Mouse (Mus musculus) lung, embryonic 16.5 days (tissue): Measurements from ENCODE around the gene Krt25. TPM values are rescaled to one million over a fixed set of nuclear protein-coding genes. Genes with fewer than 3 reads are reported as not detected.

Source experiments
- polyA plus RNA-seq: library from polyadenylated mRNA; unstranded; fragments of >200 nt; fragmentation: Nextera tagmentation; extraction: Ambion mirVana; gene quantifications from 2 replicates; pipeline ENCODE4 v1.2.1, GENCODE M21; 2015

Gene Krt25
- polyA plus RNA-seq, 1 experiment from 2014 or later, result not detected

Other genes with a start within 250 kb of the Krt25 start
- gene Tns4, start 233.6 kb downstream of the Krt25 start, polyA plus RNA-seq, result 0.19 and 0.39 TPM in 2 replicates
- gene Ccr7, start 167.9 kb downstream of the Krt25 start, polyA plus RNA-seq, result 0.18 and 0.20 TPM in 2 replicates
- 199 and 235 TPM in 2 replicates for gene Smarce1, start 91.9 kb downstream of the Krt25 start, polyA plus RNA-seq
- 0.29 and 0.94 TPM in 2 replicates for gene Krt222, start 78.9 kb downstream of the Krt25 start, polyA plus RNA-seq
- not detected in 2 replicates for gene Krt24, start 37.7 kb downstream of the Krt25 start, polyA plus RNA-seq
- gene Krt26, start 15.0 kb upstream of the Krt25 start, polyA plus RNA-seq, result not detected in 2 replicates
- not detected in 2 replicates for gene Krt27, start 28.2 kb upstream of the Krt25 start, polyA plus RNA-seq
- gene Krt28, start 52.0 kb upstream of the Krt25 start, polyA plus RNA-seq, result 0.13 and 0.21 TPM in 2 replicates
- gene Krt10, start 66.4 kb upstream of the Krt25 start, polyA plus RNA-seq, result 21.6 and 23.2 TPM in 2 replicates
- gene Krt12, start 99.3 kb upstream of the Krt25 start, polyA plus RNA-seq, result not detected in 2 replicates
- 0.30 and 0.96 TPM in 2 replicates for gene Krt20, start 115.2 kb upstream of the Krt25 start, polyA plus RNA-seq
- 4.9 and 5.4 TPM in 2 replicates for gene Krt23, start 170.2 kb upstream of the Krt25 start, polyA plus RNA-seq
- gene Krt39, start 198.4 kb upstream of the Krt25 start, polyA plus RNA-seq, result not detected in 2 replicates
- not detected in 2 replicates for gene Krt40, start 220.2 kb upstream of the Krt25 start, polyA plus RNA-seq
- gene Krtap3-3, start 227.9 kb upstream of the Krt25 start, polyA plus RNA-seq, result not detected in 2 replicates
- not detected in 2 replicates for gene Krtap3-2, start 233.9 kb upstream of the Krt25 start, polyA plus RNA-seq
- not detected in 2 replicates for gene Gm11939, start 236.5 kb upstream of the Krt25 start, polyA plus RNA-seq
- not detected in 2 replicates for gene Krtap3-1, start 243.7 kb upstream of the Krt25 start, polyA plus RNA-seq